Mouse (Mus musculus) lung, postnatal 10 days (tissue): ENCODE measurements around the gene Psors1c2.

Source experiments
- DNase-seq: peaks from one replicate; pipeline ENCODE4 v3.0.0; 2021

Gene Psors1c2

DNA sequence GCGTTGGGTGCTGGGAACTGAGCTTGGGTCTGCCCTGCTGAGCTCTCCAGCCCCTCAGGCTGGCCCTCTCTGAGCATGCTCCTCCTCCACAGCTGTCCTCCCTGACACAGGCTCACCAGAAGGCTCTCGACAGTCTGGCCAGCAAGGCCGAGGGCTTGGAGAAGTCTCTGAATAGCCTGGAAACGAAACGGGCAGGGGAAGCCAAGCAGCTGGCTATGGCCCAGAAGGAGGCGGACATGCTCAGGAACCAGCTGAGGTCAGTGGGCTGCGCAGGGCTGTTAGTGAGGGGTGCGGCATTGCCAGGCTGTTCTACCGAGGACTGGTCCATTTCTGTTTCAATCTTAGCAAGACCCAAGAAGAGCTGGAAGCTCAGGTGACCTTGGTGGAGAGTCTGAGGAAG, 8.6 kb upstream of the Psors1c2 start:
- DNase-seq = peak; percentile 49

DNA sequence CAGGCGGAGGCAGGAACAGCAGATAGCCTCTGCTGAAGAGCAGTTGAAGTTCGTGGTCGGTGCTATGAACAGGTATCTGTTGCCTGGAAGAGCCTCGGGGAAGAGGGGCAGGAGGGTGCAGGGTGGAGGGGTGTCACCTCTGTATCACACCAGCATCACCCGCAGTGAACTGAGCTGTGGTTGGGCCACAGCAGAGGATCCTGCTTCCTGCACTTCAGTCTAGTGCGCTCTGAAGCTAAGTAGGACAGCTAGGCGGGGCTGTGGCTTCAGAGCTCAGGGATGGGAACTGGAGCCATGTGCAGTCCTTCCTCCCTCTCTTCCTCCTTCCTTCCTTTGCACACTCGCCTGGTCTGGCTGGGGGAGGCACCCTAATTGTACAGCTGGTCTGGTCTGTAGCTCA, 6.4 kb upstream of the Psors1c2 start:
- no peak for DNase-seq

DNA sequence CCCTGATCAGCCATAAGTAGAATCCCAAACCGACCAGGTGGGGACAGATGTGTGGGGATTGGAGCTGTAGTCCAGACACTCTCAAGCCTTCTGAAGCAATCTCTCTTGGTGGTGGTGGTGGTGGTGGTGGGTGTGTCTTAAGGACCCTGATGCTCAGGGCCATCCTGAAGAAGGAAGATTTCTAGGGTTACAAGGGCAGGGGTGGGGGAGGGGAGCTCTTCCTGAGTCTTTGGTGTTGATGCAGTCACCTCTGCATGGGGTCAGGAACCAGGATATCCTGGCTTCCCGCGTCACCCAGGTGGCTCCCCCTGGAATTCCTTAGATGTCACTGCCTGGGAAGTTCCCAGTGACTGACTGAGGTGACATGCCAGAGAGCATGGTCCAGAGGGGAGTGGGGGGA, 641 bp upstream of the Psors1c2 start:
- no peak for DNase-seq

DNA sequence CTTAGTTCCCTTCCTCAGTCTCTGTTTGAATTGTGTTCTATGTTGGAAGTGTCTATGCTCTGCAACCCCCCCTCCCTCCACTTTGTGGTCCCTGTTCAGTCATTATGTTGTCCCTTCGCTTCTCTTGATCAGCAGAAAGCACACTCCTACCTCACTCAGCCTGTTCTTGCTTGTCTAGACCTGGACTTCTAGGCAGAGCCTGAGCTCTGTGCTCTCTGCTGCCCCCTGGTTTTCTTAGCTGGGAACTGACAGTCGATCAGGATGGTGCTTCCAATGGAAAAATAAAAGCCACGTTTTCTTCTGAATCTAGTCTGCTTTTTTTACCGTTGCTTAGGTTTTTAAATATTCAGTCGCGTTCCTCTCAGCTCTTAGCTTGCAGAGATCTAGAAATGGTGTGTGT, 1.3 kb downstream of the Psors1c2 start:
- DNase-seq = peak; percentile 82

DNA sequence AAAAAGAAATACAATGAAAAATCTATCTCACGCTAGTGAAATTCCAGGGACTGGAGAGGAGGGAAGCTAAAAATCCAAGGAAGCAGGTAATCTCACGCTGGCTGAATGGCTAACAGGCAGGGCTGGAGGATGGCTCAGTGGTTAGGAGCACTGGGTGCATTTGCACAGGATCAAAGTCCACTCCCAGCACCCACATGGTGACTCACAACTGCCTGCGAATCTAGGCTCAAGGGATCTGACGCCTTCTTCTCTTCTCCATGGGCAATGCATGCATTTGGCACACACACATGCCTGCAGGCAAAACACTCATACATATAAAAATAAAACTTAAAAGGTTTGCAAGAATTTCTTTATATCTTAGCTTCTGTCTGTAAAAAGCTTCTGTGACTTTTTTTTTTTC, 4.4 kb downstream of the Psors1c2 start:
- no peak for DNase-seq

DNA sequence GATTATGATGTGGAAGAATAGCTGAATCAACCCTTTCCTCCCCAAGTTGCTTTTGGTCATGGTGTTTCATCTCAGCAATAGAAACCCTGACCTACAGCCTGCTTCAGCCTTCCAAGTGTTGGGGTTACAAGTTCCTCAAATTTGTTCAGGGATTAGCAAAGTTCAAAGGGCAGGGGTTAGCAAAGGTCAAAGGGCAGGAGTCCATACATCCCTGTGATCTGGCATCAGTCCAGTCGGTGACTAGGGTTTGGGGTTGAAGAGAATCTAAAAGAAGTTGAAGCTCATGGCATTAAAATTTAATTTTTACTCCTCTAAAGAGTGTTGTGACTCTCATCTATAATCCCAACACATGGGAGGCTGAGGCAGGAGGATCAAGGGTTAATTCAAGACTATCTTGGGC, 5.5 kb downstream of the Psors1c2 start:
- DNase-seq = no peak

DNA sequence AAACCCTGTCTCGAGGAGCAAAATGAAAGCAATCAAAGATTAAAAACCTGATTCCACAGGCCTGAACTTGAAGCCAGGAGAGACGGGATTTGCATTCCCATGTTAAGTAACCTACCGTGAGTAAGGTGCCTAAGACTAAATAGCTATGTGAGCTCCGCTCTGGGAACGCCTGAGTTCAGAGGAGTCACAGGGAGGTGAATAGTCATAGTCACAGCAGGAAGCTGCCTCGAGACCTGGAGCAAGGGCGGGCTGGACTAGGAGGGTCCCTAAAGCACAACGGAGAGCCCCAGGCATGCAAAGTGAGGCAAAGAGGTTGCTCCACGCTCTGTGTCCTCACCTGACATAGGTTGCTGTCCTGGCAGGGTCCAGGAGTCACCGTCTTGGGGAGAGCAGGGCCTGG, 6.5 kb downstream of the Psors1c2 start:
- DNase-seq = no peak

DNA sequence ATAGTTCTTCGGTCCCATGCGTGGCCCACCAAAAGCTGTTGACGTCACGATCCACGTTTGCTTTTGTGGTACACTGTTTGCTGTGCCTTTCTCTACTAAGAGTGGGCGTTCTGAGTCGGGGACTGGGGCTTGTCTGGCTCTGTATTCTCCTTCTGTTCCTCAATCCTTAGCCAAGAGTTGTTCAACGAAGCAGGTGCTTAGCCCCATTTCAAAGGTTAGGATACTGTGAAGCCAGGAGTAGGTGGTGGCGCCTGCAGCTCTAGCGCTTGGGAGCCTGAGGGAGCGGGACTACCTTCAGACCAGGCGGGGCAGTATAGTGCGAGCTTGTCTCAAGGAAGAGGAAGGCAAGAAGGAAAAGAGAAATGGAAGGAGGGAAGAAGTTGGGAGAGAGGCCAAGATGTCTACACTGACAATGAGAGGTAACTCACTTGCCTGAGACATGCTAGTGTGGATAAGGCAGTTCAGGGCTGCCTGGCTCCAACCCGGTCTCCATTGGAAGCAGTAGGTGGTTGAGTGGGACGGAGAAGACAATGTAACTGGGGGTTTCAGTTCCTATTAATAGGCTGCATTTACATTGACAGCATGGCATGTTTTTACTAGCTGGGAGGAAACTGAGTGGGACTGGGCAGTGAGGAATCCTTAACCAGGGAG, 9.9 kb downstream of the Psors1c2 start:
- no peak for DNase-seq

DNA sequence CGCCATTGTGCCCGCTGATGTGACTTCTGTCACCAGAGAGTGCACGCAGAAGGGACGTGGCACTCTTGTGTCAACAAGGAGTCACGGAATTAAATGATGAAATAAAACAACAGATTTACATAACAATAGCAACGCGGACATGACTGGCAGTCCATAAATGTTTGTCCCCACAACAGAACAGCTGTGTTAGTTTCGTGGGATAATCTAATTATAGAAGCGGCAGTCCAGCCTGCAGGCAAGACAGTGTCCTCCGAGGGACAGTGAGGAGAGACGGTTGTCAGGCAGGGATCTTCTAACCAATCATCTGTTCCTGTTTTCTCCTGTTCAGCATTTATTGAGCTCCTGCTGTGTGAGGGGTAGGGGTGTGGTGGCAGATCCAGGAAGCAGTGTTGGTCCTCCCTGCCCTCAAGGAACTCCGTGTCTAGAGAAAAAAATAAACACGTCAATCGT, 10.4 kb downstream of the Psors1c2 start:
- no peak for DNase-seq

DNA sequence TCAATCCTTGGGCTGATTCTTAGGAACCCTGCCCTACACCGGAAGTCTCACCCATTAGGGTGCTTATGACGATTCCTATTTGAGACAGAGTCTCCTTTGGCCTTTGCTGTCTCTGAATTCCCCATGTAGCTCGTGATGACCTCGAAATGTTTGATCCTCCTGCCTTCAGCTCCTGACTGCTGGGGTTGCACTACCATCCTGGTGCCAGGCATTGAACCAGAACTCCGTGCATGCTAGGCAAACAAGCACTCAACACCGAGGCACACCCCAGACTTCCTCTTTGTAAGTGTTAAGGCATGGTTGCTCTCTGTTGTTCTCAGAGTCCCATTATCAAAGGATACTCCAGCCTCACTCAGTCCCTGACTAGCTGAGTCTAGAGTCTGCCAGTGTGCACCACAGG, 11.0 kb downstream of the Psors1c2 start:
- DNase-seq = no peak

DNA sequence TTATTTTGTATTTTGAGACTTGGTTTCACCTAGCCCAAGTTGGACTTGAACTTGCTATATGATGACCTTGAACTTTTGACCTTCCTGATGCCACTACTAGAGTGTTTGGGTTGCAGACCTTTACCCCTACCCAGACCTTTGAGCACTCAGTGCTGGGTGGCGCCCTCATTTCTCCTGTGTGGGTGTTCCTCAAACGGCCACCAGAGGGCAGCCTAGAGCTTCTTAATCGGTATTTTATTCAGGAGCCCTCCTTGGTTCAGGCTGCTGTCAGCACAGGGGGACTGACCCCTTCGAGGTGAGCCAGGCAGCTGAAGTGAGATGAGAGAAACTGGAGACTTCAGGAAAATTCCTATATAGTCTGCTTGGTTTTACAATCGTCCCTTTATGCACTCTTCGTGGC, 11.7 kb downstream of the Psors1c2 start:
- DNase-seq = peak; percentile 65

DNA sequence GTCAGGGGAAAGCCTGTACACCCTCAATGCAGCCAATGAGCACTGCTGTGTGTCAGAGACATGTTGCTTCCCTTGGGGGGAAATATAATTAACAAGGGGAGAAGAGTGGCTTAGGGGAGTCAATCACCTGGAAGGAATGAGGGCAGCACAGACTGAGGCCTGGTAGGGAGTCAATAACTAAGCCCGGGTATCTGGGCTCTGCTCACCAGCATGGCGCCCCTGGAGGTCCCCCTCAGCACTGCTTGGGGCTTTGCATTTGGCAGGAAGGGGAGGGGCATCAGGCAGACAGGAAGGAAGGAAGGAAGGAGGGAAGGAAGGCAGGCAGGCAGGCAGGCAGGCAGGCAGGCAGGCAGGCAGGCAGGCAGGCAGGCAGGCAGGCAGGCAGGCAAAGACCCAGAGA, 14.5 kb downstream of the Psors1c2 start:
- DNase-seq = no peak

DNA sequence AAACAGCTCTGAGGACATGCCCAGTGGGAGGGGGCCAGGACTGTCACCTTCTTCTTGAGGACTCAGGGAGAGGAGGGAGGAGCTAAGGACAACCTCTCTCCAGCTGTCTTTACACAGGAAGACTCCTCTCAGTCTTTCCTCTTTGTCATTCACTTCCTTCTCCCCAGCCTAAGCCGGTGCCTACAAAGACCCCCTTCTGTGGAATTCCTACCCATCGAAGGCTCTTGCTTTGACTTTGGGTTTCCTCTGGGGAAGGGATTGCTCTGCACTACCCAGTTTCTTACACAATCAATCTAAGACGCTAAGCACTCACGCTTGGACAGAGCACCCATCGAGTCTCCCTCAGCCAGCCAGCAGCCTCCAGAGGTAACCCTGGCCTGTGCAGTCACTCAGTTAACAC, 15.6 kb downstream of the Psors1c2 start:
- peak; percentile 51 for DNase-seq

DNA sequence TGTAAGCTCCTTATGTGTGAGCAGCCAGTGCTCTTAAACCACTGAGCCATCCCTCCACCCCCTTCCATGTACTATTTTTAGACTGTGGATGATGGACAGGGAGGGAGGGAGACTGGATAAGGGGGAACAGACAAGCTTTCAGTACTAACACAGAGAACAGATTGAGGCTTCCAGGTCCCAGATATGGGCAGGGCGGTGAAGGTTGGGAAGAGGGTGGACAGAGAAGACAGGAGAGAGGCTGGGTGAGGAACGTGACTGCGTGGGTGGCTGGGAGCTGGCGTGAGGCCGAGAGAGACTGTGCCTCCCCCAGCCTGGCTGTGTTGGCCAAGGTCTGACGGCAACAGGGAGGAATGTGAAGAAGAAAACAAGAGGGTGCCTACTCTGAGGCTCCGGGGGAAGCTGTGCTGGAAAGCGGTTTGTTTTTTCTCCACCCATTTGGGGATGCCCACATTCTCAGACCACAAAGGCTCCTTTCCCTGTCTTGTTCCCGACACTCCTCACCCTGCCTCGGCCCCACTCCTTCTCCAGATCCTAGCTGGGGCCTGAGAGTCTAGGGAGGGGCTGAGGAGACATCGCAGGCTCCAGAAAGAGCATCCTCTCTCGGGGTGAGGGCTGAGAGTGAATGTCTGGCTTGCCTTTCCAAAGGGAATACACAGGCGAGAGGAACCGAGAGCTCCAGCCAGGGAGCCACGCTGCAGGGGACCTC, 16.6 kb downstream of the Psors1c2 start:
- DNase-seq = peak; percentile 92

DNA sequence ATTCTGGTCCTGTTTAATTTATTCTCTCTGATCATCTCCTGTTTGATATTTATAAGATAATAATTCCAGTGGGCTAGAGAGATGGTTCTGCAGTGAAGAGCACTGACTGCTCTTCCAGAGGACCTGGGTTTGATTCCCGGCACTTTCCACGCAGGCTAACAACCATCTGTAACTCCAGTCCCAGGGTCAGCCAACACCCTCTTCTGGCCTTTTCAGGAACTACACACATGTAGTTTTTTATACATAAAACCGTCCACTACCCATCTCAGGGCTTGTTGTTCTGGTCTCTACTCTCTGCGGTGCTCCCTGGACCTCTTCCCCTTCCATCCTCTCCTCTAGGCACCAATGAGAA, 17.1 kb downstream of the Psors1c2 start:
- DNase-seq = no peak

DNA sequence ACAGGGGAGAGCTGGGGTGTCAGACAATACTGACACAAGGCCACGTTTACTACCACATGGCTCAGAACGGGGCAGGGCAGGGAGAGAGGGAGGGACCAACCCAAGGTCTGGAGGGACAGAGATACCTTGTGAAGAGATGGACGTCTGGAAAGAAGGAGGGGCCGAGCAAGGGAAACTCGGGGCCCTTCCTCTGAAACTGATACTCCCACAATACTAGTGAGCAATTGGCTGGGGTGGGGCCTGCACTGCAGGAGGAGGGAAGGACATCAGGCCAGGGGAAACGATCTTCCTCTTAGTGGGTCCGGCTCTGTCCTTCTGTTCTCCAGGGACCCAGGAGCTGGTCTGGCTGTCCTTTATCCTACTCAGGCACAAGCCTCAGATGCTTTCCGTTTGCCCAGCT, 17.9 kb downstream of the Psors1c2 start:
- DNase-seq = no peak

DNA sequence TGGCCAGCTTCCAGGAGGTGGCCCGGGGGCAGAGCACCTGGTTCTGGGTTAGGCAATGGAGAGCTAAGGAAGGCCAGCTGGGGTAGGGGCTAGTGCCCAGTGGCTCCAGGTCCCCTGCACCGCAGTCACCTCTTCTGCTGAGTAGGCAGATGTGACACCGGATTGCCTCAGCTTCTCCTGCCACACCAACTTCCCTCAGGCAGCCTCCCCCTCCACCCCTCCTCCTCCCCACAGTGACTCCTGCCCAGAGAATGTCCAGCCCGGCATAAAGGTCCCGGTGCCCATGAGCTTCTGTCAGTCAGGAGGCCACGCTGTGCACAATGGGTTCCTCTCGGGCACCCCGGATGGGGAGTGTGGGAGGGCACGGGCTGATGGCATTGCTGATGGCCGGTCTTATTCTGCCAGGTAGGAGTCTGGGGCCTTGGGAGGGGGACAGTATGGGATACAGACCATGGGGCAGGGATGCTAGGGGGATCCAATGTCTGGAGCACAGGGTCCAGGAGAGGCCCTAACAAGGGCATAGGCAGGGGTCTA, 18.9 kb downstream of the Psors1c2 start, which contains the start of gene Cdsn:
Cdsn (plus strand) TSS at position 248 of the 534 bp plus-strand sequence.
- no peak for DNase-seq

DNA sequence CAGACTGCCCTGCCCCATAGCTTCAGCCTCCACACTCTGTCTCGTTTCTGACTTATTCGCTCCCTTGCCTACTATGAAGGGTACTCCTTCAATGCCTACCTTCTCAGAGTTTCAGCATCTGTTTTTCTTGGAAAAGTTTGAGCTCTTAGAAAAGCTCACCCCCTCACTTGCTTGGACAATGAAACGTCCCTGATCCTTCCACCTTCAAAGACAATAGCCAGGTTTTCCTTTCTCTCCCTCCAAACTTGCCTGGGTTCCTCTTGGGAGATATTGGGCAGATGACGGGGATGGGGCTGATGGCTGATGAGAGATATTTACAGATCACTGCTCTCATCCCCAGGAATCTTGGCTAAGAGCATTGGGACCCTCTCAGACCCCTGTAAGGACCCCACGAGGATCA, 21.3 kb downstream of the Psors1c2 start:
- no peak for DNase-seq

DNA sequence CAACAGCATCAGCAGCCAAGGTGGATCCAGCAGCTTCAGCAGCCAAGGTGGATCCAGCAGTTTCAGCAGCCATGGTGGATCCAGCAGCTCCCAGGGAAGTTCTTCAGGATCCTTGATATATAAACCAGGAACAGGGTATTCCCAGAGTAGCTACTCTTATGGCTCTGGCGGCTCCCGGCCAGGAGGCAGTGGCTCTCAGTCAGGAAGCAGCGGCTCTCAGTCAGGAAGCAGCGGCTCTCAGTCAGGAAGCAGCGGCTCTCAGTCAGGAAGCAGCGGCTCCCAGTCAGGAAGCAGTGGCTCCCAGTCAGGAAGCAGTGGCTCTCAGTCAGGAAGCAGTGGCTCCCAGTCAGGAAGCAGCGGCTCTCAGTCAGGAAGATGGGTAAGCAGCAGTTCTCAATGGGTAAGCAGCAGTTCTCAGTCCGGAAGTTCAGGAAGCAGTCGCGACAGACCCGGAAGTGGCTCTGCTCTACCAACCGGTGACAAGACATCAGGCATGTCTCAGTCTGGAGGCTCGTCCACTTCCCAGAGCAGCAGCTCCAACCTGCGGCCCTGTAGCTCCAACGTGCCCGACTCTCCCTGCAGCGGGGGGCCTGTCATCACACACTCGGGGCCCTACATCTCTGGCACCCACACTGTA, 21.9 kb downstream of the Psors1c2 start:
- DNase-seq = no peak

DNA sequence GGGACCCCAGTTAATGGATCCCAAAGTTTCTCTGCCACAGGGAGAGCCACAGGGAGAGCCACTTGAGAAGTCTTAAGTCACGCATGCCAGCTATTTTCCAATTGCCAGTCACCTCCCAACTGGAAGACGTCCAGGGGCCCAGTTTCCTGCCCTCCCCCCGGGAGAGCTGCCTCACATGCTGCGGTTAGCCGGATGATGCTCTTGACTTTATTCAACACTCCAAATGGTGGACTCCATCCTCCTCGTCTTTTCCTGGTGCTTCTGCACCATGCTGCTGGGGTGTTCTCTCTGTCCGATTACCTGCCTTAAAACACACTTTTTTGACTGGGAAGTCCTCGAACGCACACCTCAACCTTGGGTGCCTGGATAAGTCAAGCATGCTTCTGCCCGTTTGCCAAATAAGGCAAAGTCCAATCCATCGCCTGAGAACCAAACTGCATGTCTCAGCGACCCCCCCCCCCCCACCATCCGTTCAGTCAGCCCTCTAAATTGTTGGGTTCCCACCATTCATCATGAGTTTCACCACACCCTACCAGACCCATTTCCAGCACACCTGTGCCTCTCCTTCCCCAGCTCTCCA, 23.3 kb downstream of the Psors1c2 start:
- DNase-seq = no peak

DNA sequence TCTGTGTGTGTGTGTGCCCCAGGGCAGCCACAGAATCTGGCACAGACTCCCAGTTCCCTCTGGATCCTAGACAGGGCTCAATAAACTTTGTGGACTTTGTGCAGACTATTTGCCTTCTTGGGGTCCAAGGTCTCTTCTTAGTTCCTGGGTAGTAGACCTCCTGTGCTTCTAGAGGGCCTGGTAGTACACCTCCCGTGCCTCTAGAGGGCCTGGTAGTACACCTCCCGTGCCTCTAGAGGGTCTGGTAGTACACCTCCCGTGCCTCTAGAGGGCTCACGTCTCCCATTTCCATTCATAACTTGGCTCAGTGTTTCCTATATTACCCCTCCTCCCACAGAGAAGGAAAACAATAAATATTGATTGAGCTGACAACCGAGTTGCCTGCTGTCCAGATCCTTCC, 23.8 kb downstream of the Psors1c2 start:
- peak; percentile 75 for DNase-seq

DNA sequence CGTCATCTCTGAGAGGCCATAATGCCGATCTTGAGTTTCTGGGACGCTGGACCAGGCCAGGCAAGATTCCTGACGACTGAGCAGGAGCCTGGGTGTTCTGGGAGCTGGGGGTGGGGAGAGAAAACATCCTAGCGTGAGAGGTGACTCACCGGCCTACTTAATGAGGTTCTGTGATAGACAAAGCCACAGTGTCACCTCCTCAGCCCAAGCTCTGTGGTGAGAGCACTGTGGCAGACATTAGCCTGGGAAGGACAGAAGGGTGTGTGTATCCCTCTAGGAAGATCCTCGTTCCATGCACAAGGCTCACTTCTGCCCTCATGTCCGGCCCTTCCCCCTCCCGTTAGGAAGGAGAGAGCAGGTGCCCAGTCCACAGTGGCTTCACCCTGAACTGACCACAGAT, 24.4 kb downstream of the Psors1c2 start:
- DNase-seq = no peak

DNA sequence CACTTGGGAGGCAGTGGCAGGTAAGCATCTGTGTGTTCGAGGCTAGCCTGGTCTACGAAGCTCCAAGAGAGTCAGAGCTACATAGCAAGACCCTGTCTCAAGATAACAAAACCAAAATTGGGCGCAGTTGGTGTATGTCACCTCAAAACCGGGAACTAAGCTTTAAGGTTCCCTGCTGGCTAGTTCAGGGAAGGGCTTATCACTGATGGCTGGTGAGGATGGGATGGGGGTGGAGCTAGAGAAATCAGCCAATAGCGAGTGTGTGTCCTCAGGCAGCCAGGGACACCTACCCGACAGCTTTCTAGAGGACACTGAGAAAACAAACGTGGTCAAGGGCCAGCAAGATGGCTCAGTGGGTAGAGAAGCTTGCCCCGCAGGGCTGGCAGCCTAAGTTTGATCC, 25.2 kb downstream of the Psors1c2 start:
- DNase-seq = no peak

DNA sequence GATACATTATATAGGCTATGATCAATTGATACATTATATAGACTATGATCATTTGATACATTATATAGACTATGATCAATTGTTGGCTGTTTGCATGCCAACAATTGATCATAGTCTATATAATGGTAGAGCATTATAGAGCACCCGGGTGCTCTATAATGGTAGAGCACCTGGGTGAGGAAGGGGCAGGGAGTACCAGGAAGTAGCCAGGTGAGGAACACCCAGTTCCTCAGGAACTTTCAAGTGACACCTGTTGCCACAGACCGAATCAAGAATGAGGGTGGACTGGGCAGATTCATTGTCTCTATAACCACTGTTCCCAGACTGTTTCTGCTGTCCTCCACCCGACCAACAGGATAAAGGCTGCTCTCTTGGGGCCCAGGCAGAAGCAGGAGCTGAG, 34.1 kb downstream of the Psors1c2 start, which contains the start of gene 2300002M23Rik:
2300002M23Rik (plus strand) TSS at position 301 of the 400 bp plus-strand sequence.
- DNase-seq = no peak
